Mouse (Mus musculus): ENCODE measurements around the gene Gm21616. TPM values are rescaled to one million over a fixed set of nuclear protein-coding genes. Genes with fewer than 3 reads are reported as not detected.
"Not testable (repeated sequence)": the region's sequence is repeated elsewhere in the genome, so short reads cannot be mapped to it uniquely, and the experiment has no call there.

Gene Gm21616
- total RNA-seq (2017): not detected in 2 replicates

DNA sequence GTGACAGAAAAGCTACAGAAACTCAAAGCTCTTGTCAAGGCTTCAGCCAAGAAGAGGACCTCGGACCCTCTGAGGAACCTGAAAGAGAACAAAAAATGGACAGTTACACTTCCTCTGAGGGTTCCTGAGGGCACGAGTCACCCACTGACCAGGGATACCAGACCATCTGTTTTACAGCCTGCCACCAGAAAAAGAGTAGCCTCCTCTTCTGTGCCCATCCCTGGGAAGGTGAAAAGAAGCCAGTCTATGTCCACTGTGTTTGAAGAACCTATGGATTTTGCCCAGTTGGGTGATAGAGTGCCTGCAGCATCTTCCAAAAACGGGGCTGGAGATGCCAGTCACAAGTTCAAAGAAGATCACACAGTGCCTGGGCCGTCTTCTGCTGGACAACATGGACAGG, at the start of gene Gm21616:
Gene Gm21616 (plus strand): TSS at position 301 of the 400 bp plus-strand sequence.
- not testable (repeated sequence) for ATAC-seq (ENCODE audit: extremely low read depth, insufficient number of reproducible peaks, low FRiP score, poor library complexity, severe bottlenecking)
